Mouse (Mus musculus) megakaryocyte, embryonic 14.5 days (primary cell): ENCODE results near the gene Tex35.

Experiments
- FLI1 ChIP-seq: IDR thresholded peaks from 2 replicates; pipeline ENCODE4 v1.6.1; 2012; ENCODE audit warnings: low read length, inconsistent platforms, mixed read lengths
- GATA1 ChIP-seq: IDR thresholded peaks from 3 replicates; pipeline ENCODE4 v1.6.1; 2012; ENCODE audit warnings: mixed read lengths, low read length, inconsistent platforms, borderline replicate concordance

GRCm38 (mm10) chr1:157068316-157068715 lies 40.2 kb downstream of the Tex35 start:
- TF ChIP-seq GATA1 (no peak), FLI1 (no peak)
